ENCODE assay signal across 9 mouse cellular contexts in genomic region chr2:168154090-168154881, GRCm38 (mm10). TPM values are rescaled to one million over a fixed set of nuclear protein-coding genes. Genes with fewer than 3 reads are reported as not detected.
DNase-seq lines count a peak whose midpoint lies in the region; ATAC-seq and TF ChIP-seq lines count a peak whose summit lies in the region.
"Had no signal": no experiment of that assay in that cellular context is flagged by ENCODE, and none has a peak within 500 bp of the region (broad histone marks: within the 10 kb centered on the region; RNA-seq: fewer than 3 reads in every experiment).

No protein-coding gene starts in this region.

- peak; percentile 77 to 82 for DNase-seq in CD8-positive naive resting alpha-beta T cell, adult 2 months (ENCODE audit: low read depth in 2 of 2, low spot score in 2 of 2)
- peak; percentile 50 for DNase-seq in brain, embryonic 18.5 days (ENCODE audit: low read depth, low spot score)
- peak; percentile 96 for DNase-seq in heart, postnatal 0 days (ENCODE audit: low spot score)
- peak; percentile 87 to 91 for DNase-seq in kidney, postnatal 36 days

- no peak overlapping the region for H3K9ac ChIP-seq in forebrain, embryonic 12.5 days
- no peak overlapping the region for H3K9ac ChIP-seq in heart, postnatal 0 days (replicated peaks; ENCODE audit: low read depth, low read length)
- H3K9ac ChIP-seq in liver, embryonic 16.5 days (ENCODE audit: low read depth, low read length), result peak overlapping the region; percentile 51
- peak overlapping the region; percentile 26; the same call in 1 of the 2 replicates for H3K9ac ChIP-seq in neural tube, embryonic 13.5 days

- peak; percentile 94 for ATAC-seq in forebrain, embryonic 12.5 days (ENCODE audit: low FRiP score)
- ATAC-seq in heart, postnatal 0 days (ENCODE audit: insufficient read depth, low read depth), result peak; percentile 96
- peak; percentile 97 for ATAC-seq in liver, embryonic 16.5 days (ENCODE audit: low read depth)
- peak; percentile 83 for ATAC-seq in neural tube, embryonic 13.5 days (ENCODE audit: low read depth)

- peak overlapping the region; percentile 31 for H3K4me2 ChIP-seq in forebrain, embryonic 12.5 days
- H3K4me2 ChIP-seq in heart, postnatal 0 days (ENCODE audit: low read depth, low read length), result peak overlapping the region; percentile 32
- peak overlapping the region; percentile 59 for H3K4me2 ChIP-seq in liver, embryonic 16.5 days (ENCODE audit: low read depth, low read length)
- peak overlapping the region; percentile 27 for H3K4me2 ChIP-seq in neural tube, embryonic 13.5 days

- H3K9me3 ChIP-seq in forebrain, embryonic 12.5 days, result no peaks in the 10 kb centered on the region
- no peaks in the 10 kb centered on the region for H3K9me3 ChIP-seq in heart, postnatal 0 days (replicated peaks; ENCODE audit: control insufficient read depth, low read length)
- no peaks in the 10 kb centered on the region for H3K9me3 ChIP-seq in liver, embryonic 16.5 days (replicated peaks; ENCODE audit: control insufficient read depth, low read length)
- no peaks in the 10 kb centered on the region for H3K9me3 ChIP-seq in neural tube, embryonic 13.5 days

- peak overlapping the region; percentile 84 for H3K27ac ChIP-seq in forebrain, embryonic 12.5 days
- peak overlapping the region; percentile 69 for H3K27ac ChIP-seq in heart, postnatal 0 days (ENCODE audit: low read depth)
- H3K27ac ChIP-seq in liver, embryonic 16.5 days (ENCODE audit: low read length), result peak overlapping the region; percentile 72
- peak overlapping the region; percentile 70 for H3K27ac ChIP-seq in neural tube, embryonic 13.5 days (replicated peaks)
- H3K27ac ChIP-seq in testis, adult 2 months (ENCODE audit: control insufficient read depth, insufficient read depth, low read depth, low read length), result no peak overlapping the region
- H3K27ac ChIP-seq: macrophage had no signal

- peak; percentile 48; the same call in 1 of the 2 replicates for TF ChIP-seq EP300 in heart, postnatal 0 days (IDR thresholded peaks at IDR 0.05; ENCODE audit: low read depth)

- H3K27me3 ChIP-seq in forebrain, embryonic 12.5 days, result peaks cover 10% of the 10 kb centered on the region; the same call in 1 of the 2 replicates
- H3K27me3 ChIP-seq in heart, postnatal 0 days (ENCODE audit: control insufficient read depth, insufficient read depth, low read length), result no peaks in the 10 kb centered on the region
- H3K27me3 ChIP-seq in liver, embryonic 16.5 days (ENCODE audit: control insufficient read depth, insufficient read depth, low read depth, low read length), result peaks cover 9% of the 10 kb centered on the region
- H3K27me3 ChIP-seq in neural tube, embryonic 13.5 days, result no peaks in the 10 kb centered on the region; the same call in 1 of the 2 replicates
- H3K27me3 ChIP-seq in testis, adult 2 months (ENCODE audit: control insufficient read depth, insufficient read depth, low read length), result no peaks in the 10 kb centered on the region

- 0 out of 2 replicates have a peak overlapping the region, but pooled peaks have one; percentile 5 for H3K4me3 ChIP-seq in forebrain, embryonic 12.5 days (replicated peaks)
- H3K4me3 ChIP-seq in heart, postnatal 0 days (ENCODE audit: low read depth, low read length), result no peak overlapping the region
- peak overlapping the region; percentile 28 for H3K4me3 ChIP-seq in liver, embryonic 16.5 days (ENCODE audit: low read depth, low read length)
- no peak overlapping the region for H3K4me3 ChIP-seq in neural tube, embryonic 13.5 days
- no peak overlapping the region for H3K4me3 ChIP-seq in testis, adult 2 months (ENCODE audit: control insufficient read depth, low read depth, low read length)

- no peaks in the 10 kb centered on the region for H3K36me3 ChIP-seq in forebrain, embryonic 12.5 days (replicated peaks)
- H3K36me3 ChIP-seq in heart, postnatal 0 days (replicated peaks; ENCODE audit: control insufficient read depth, insufficient read depth, low read length), result no peaks in the 10 kb centered on the region
- H3K36me3 ChIP-seq in liver, embryonic 16.5 days (ENCODE audit: control insufficient read depth, insufficient read depth), result no peaks in the 10 kb centered on the region
- no peaks in the 10 kb centered on the region for H3K36me3 ChIP-seq in neural tube, embryonic 13.5 days
- no peaks in the 10 kb centered on the region for H3K36me3 ChIP-seq in testis, adult 2 months (ENCODE audit: control insufficient read depth, insufficient read depth, low read length)

- 19% methylated on average over 14 of the region's 14 CpGs for WGBS in forebrain, embryonic 12.5 days
- 21% methylated on average over 14 of the region's 14 CpGs for WGBS in heart, postnatal 0 days
- 18% methylated on average over 14 of the region's 14 CpGs for WGBS in liver, embryonic 16.5 days (ENCODE audit: insufficient replicate concordance)
- WGBS in neural tube, embryonic 13.5 days, result 19% methylated on average over 14 of the region's 14 CpGs

- peak; percentile 74 for TF ChIP-seq CTCF in heart, postnatal 0 days (IDR thresholded peaks at IDR 0.05; ENCODE audit: low read depth)
- TF ChIP-seq CTCF in testis, adult 2 months (IDR thresholded peaks at IDR 0.05; ENCODE audit: control insufficient read depth, insufficient read depth, insufficient replicate concordance, low read depth, low read length), result peak; percentile 66

- no peak for TF ChIP-seq POLR2A in testis, adult 2 months (IDR thresholded peaks at IDR 0.05; ENCODE audit: control insufficient read depth, low read depth, low read length)

- H3K4me1 ChIP-seq in forebrain, embryonic 12.5 days, result peaks cover 29% of the 10 kb centered on the region
- H3K4me1 ChIP-seq in heart, postnatal 0 days (ENCODE audit: control insufficient read depth, insufficient read depth), result peaks cover 5% of the 10 kb centered on the region; the same call in 1 of the 2 replicates
- H3K4me1 ChIP-seq in liver, embryonic 16.5 days (ENCODE audit: control insufficient read depth, low read depth, low read length), result peaks cover 36% of the 10 kb centered on the region
- H3K4me1 ChIP-seq in neural tube, embryonic 13.5 days (replicated peaks), result peaks cover 25% of the 10 kb centered on the region
- H3K4me1 ChIP-seq in testis, adult 2 months (ENCODE audit: control insufficient read depth, insufficient read depth, low read length), result peaks cover 6% of the 10 kb centered on the region

RNA-seq across cellular contexts. Expression of gene Adnp, which starts 52.6 kb away (rescaled TPM):
- polyA plus RNA-seq in forebrain, embryonic 12.5 days (2016; fragmentation: Nextera tagmentation; extraction: Ambion mirVana), result 3.5 and 10.8 TPM in 2 replicates
- 11.2 and 28.2 TPM in 2 replicates for total RNA-seq in heart, postnatal 0 days (2014; rRNA removed; ENCODE audit: low replicate concordance)
- polyA plus RNA-seq in heart, postnatal 0 days (2015; fragmentation: Nextera tagmentation; extraction: Ambion mirVana), result 1.4 and 2.4 TPM in 2 replicates
- 0.18 and 0.27 TPM in 2 replicates for polyA plus RNA-seq in liver, embryonic 16.5 days (2015; fragmentation: Nextera tagmentation; extraction: Ambion mirVana)
- polyA plus RNA-seq in neural tube, embryonic 13.5 days (2015; fragmentation: Nextera tagmentation; extraction: Ambion mirVana), result 3.1 and 5.9 TPM in 2 replicates
- 23.8 and 26.7 TPM in 2 replicates for polyA plus RNA-seq in testis, adult 2 months (2012; rRNA removed)

Comparison
In these comparisons a context has a peak if more than half of its experiments do, and no peak if none do; other contexts are left out.
1. H3K4me3 ChIP-seq: peak in forebrain, embryonic 12.5 days (single experiment) and liver, embryonic 16.5 days (single experiment); none in heart, postnatal 0 days (single experiment), neural tube, embryonic 13.5 days (single experiment) and testis, adult 2 months (single experiment).
2. H3K9ac ChIP-seq: peak in liver, embryonic 16.5 days (single experiment) and neural tube, embryonic 13.5 days (single experiment); none in forebrain, embryonic 12.5 days (single experiment) and heart, postnatal 0 days (single experiment).
3. Peak in every context shown above with its lines, with median percentiles within 50 percentile points of each other: DNase-seq, ATAC-seq and H3K4me2 ChIP-seq.